Mouse (Mus musculus): ENCODE measurements around the gene Olfr213. TPM values are rescaled to one million over a fixed set of nuclear protein-coding genes. Genes with fewer than 3 reads are reported as not detected.

Olfr213 gene
- polyA plus RNA-seq, 1 experiment from 2014 or later = not detected

DNA sequence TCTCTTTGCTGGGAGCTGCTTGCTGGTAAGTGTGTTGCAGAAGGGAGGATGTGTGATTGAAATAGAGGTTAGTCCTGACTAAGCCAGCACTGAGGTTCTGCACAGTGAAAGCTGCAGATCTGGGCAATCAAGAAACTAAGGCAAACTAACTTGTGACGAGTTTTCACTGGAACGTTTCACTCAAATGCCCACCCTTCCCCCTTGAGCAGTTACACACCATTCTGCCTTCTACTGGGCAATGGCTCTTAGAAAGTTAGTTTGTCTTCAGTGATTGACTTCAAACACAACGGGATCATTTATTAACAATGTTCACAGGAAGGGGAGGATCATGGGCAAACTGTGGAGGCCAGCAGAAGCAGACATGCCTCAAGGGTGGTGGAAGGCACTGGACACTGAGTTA is 16.7 kb downstream of the Olfr213 start:
- no peaks in the 10 kb centered on the region for H3K27me3 ChIP-seq (ENCODE audit: control insufficient read depth, insufficient read depth, low read length)
- no peaks in the 10 kb centered on the region for H3K4me1 ChIP-seq (ENCODE audit: control insufficient read depth, insufficient read depth, low read length)
- WGBS = 60% methylated on average over 3 of the region's 3 CpGs
- no peak overlapping the region for H3K27ac ChIP-seq (ENCODE audit: low read length)
- no peak overlapping the region for H3K4me2 ChIP-seq (replicated peaks; ENCODE audit: low read depth, low read length)
- no peaks in the 10 kb centered on the region for H3K9me3 ChIP-seq (ENCODE audit: control insufficient read depth, low read depth, low read length)
- H3K36me3 ChIP-seq (ENCODE audit: control insufficient read depth, insufficient read depth, low read length) = no peaks in the 10 kb centered on the region
- H3K4me3 ChIP-seq (ENCODE audit: low read depth, low read length) = no peak overlapping the region
- no peak overlapping the region for H3K9ac ChIP-seq (replicated peaks; ENCODE audit: low read depth, low read length)
- no peak for ATAC-seq (ENCODE audit: insufficient number of reproducible peaks, insufficient read depth, low FRiP score, low read depth)

DNA sequence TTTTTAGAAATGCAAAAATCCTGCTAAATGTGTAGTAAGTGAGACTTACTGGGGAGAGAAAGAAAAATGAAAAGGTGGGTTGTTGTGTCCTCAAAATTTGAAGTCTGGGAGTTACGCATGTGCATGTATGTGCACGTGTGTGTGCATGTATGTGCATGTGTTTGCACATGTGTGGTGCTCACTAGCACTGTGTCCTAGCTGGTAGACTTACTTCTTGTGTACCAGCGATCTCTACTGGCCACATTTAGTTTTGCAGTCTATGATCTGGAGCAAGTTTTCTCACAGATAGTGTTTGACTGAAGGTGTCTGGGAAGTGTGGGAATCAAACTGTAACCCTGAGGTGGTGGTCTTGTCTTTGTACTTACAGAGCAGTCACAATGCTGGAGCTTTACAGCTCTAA is 31.6 kb downstream of the Olfr213 start:
- no peak for ATAC-seq (ENCODE audit: insufficient number of reproducible peaks, insufficient read depth, low FRiP score, low read depth)
- H3K9ac ChIP-seq (replicated peaks; ENCODE audit: low read depth, low read length) = no peak overlapping the region
- no peak overlapping the region for H3K27ac ChIP-seq (ENCODE audit: low read length)
- no peaks in the 10 kb centered on the region for H3K36me3 ChIP-seq (ENCODE audit: control insufficient read depth, insufficient read depth, low read length)
- no peak overlapping the region for H3K4me2 ChIP-seq (replicated peaks; ENCODE audit: low read depth, low read length)
- WGBS = 37% methylated on average over 3 of the region's 3 CpGs
- no peak overlapping the region for H3K4me3 ChIP-seq (ENCODE audit: low read depth, low read length)
- H3K27me3 ChIP-seq (ENCODE audit: control insufficient read depth, insufficient read depth, low read length) = no peaks in the 10 kb centered on the region
- no peaks in the 10 kb centered on the region for H3K9me3 ChIP-seq (ENCODE audit: control insufficient read depth, low read depth, low read length)
- H3K4me1 ChIP-seq (ENCODE audit: control insufficient read depth, insufficient read depth, low read length) = no peaks in the 10 kb centered on the region

DNA sequence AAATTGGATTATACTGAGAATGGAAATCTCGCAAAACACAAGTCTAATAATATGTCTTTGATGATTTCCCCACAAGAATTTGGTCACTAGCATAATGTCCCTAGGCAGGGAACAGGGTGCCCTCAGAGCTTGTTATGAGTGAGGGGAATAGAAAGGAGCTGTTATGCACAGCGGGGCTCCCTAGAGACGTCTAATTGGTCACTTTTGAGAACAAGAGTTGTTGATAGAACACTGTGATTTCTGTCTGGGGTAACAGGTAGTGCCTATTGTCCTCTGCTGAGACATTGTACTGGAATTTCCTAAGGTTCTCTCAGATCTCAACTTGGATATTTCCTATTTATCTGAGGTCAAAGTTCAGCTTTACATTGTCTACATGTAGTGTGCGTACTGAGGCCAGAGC is 45.8 kb downstream of the Olfr213 start, which contains the start of gene Olfr215:
Gene Olfr215, minus strand, starts transcription at position 101 of the 400 bp plus-strand sequence.
- Histone ChIP-seq H3K27ac (ENCODE audit: low read length) (no peak within 1 kb of the TSS), H3K9me3 (ENCODE audit: control insufficient read depth, low read depth, low read length) (no peaks in the 10 kb centered on the region), H3K36me3 (ENCODE audit: control insufficient read depth, insufficient read depth, low read length) (no peaks in the 10 kb centered on the region), H3K4me3 (ENCODE audit: low read depth, low read length) (no peak within 1 kb of the TSS), H3K27me3 (ENCODE audit: control insufficient read depth, insufficient read depth, low read length) (no peaks in the 10 kb centered on the region), H3K9ac (replicated peaks; ENCODE audit: low read depth, low read length) (no peak within 1 kb of the TSS), H3K4me1 (ENCODE audit: control insufficient read depth, insufficient read depth, low read length) (no peaks in the 10 kb centered on the region), H3K4me2 (replicated peaks; ENCODE audit: low read depth, low read length) (no peak within 1 kb of the TSS)
- 77% methylated on average over 4 of the region's 4 CpGs for WGBS
- no peak for ATAC-seq (ENCODE audit: insufficient number of reproducible peaks, insufficient read depth, low FRiP score, low read depth)

Other genes with a start within 250 kb of the Olfr213 start
- gene March8, start 200.4 kb upstream of the Olfr213 start, polyA plus RNA-seq (2014; fragmentation: Nextera tagmentation; extraction: Ambion mirVana) = 34.3 and 38.8 TPM in 2 replicates
- 1.1 and 2.3 TPM in 2 replicates for gene Alox5, start 77.3 kb upstream of the Olfr213 start, polyA plus RNA-seq (2014; fragmentation: Nextera tagmentation; extraction: Ambion mirVana)
- gene Olfr211, start 49.4 kb upstream of the Olfr213 start, polyA plus RNA-seq (2014; fragmentation: Nextera tagmentation; extraction: Ambion mirVana) = not detected in 2 replicates
- gene Olfr212, start 31.9 kb upstream of the Olfr213 start, polyA plus RNA-seq (2014; fragmentation: Nextera tagmentation; extraction: Ambion mirVana) = not detected in 2 replicates
- gene Gm5580, start 12.7 kb downstream of the Olfr213 start, polyA plus RNA-seq (2014; fragmentation: Nextera tagmentation; extraction: Ambion mirVana) = 0.25 and 0.38 TPM in 2 replicates
- not detected in 2 replicates for gene Olfr214, start 15.8 kb downstream of the Olfr213 start, polyA plus RNA-seq (2014; fragmentation: Nextera tagmentation; extraction: Ambion mirVana)
- gene Olfr215, start 45.7 kb downstream of the Olfr213 start, polyA plus RNA-seq (2014; fragmentation: Nextera tagmentation; extraction: Ambion mirVana) = not detected in 2 replicates
- 170 and 178 TPM in 2 replicates for gene Zfp422, start 90.5 kb downstream of the Olfr213 start, polyA plus RNA-seq (2014; fragmentation: Nextera tagmentation; extraction: Ambion mirVana)
- gene Depp1, start 112.2 kb downstream of the Olfr213 start, polyA plus RNA-seq (2014; fragmentation: Nextera tagmentation; extraction: Ambion mirVana) = 33.0 and 33.8 TPM in 2 replicates
- 11.3 and 13.1 TPM in 2 replicates for gene Rassf4, start 135.5 kb downstream of the Olfr213 start, polyA plus RNA-seq (2014; fragmentation: Nextera tagmentation; extraction: Ambion mirVana)
- gene Tmem72, start 178.5 kb downstream of the Olfr213 start, polyA plus RNA-seq (2014; fragmentation: Nextera tagmentation; extraction: Ambion mirVana) = 0.06 and 0.07 TPM in 2 replicates